Comparison of ENCODE assay signal across 9 mouse cellular contexts in the genomic region with DNA sequence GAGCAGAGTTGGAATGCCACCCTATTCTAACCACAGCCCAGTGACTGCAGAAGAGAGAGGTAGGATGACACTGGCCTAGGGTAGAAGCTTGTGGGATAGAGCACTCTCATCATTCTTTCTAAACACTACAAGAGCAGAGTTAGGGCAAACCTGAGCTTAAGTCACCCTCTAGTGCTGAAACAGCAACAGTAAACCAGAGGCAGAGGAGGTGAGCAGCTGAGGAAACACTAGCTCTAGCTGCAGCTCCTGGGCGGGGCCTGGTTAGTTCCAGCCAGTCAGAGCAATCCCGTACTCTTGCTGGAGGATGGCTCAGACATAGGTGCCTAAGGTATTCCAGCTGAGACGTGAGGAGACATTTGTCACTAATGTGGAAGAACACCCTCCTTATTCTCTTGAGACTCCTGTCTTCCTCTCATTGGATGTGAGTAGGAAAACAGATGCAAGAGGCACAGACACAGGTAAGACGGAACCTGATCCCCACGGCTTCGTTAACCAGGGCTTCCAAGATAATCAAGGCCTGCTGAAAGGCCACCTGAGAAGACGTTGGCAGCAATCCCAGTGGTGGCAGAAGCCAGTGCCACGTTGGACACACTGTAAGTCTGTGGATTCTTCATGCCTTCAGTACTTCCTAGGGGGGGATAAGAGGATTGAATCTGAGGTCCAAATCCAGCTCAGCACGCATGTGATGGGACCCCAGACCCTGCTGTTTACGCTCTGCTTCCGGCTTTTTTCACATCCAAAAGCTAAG.
DNase-seq lines count a peak whose midpoint lies in the region; ATAC-seq and TF ChIP-seq lines count a peak whose summit lies in the region.
"Had no signal": no experiment of that assay in that cellular context is flagged by ENCODE, and none has a peak within 500 bp of the region (broad histone marks: within the 10 kb centered on the region; RNA-seq: fewer than 3 reads in every experiment).

No protein-coding gene starts in this region.

- DNase-seq in gastrocnemius, adult 2 months, result no peak
- no peak for DNase-seq in gastrocnemius, adult 8-10 months (ENCODE audit: low spot score in 2 of 2)
- DNase-seq in ovary, postnatal 14 days (ENCODE audit: low spot score), result peak; percentile 11
- DNase-seq in ovary, postnatal 10 days (ENCODE audit: low spot score), result no peak
- peak; percentile 40 for DNase-seq in large intestine, adult 2 months (ENCODE audit: low read depth, low spot score)
- no peak for DNase-seq in spleen, postnatal 36 days (ENCODE audit: low spot score in 2 of 2)

- intact Hi-C loops in gastrocnemius, adult 2 months (cut with DNase I), result loop anchor here (5.0 kb wide), 1 partner anchor 344 kb away; a partner anchor contains a TSS

- no peaks in the 10 kb centered on the region for H3K4me1 ChIP-seq in cortical plate, adult 2 months (ENCODE audit: control insufficient read depth, insufficient read depth, low read length)

- TF ChIP-seq CTCF in gastrocnemius, adult 2 months (IDR thresholded peaks at IDR 0.05), result peak; percentile 50
- peak; percentile 62 for TF ChIP-seq CTCF in cortical plate, adult 2 months (IDR thresholded peaks at IDR 0.05; ENCODE audit: extremely low read depth, insufficient read depth, low read length)

- TF ChIP-seq POLR2A in cortical plate, adult 2 months (IDR thresholded peaks at IDR 0.05; ENCODE audit: extremely low read depth, insufficient read depth, low read length), result no peak

- no peak overlapping the region for H3K4me3 ChIP-seq in gastrocnemius, adult 2 months
- no peak overlapping the region for H3K4me3 ChIP-seq in cortical plate, adult 2 months (ENCODE audit: insufficient read depth, low read length)
- H3K4me3 ChIP-seq: myocyte had no signal

- 58% methylated on average over 11 of the region's 11 CpGs for WGBS in large intestine, adult 2 months

- ATAC-seq in erythroblast, adult 5-6 weeks (replicated peaks; ENCODE audit: low FRiP score, poor library complexity, severe bottlenecking), result no peak

- no peak overlapping the region for H3K27ac ChIP-seq in gastrocnemius, adult 2 months
- H3K27ac ChIP-seq in cortical plate, adult 2 months (ENCODE audit: insufficient read depth, low read length), result no peak overlapping the region

Comparison
In these comparisons a context has a peak if more than half of its experiments do, and no peak if none do; other contexts are left out.
1. DNase-seq: peak in ovary, postnatal 14 days (single experiment) and large intestine, adult 2 months (single experiment); none in gastrocnemius, adult 2 months (single experiment), gastrocnemius, adult 8-10 months (0 of 2), ovary, postnatal 10 days (single experiment) and spleen, postnatal 36 days (0 of 2).